Mouse (Mus musculus): Measurements from ENCODE around the gene Tnfaip8l2.
"Not testable (repeated sequence)": the region's sequence is repeated elsewhere in the genome, so short reads cannot be mapped to it uniquely, and the experiment has no call there.

The Tnfaip8l2 gene

GRCm38 (mm10) chr3:95159987-95160963, 18.1 kb upstream of the Tnfaip8l2 start, which contains the start of gene Sema6c:
TSS of gene Sema6c (plus strand) at chr3:95160457.
- DNase-seq (ENCODE audit: low read depth): peak; percentile 80

DNA sequence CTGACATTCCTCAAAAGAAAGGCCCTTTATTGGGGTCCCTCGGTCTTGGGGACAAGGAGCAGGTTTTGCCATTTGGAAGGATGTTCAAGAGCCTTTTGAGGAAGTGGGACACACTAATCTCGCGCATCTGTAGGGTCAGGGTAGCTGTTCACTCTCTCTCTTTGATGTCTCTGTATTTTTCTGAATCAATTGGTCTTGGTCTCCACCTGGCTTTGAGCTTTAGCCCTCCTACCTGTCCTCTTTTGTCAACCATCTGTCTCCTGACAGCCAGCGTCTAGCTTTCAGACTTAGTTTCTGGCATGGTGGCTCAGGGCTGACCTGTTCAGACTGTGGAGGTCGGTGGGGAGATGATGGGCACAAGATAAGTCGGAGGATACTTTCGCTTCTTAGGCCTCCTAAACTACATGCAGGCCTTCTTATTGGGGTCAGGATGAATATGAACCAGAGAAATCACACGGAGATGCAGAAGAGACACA, 17.4 kb upstream of the Tnfaip8l2 start:
- DNase-seq (ENCODE audit: low read depth): no peak

DNA sequence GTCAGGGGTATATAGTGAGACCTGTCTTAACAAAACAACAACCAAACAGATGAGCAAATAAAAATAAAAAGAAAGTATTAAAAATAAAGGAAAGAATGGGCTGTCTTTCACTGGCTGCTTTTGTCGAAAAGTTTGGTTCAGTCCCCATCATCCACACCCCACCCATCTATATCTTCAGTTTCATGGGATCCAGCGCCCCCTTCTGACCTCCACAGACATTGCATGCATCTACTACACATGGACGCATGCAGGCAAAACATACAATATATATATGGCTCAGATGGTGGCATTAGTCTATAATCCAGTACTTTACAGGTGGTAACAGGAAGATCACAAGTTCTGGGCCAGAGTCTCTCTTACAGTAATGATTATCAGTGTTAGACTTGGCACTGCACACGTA, 11.7 kb upstream of the Tnfaip8l2 start:
- DNase-seq (ENCODE audit: low read depth): peak; percentile 58

GRCm38 (mm10) chr3:95147924-95148323, 5.8 kb upstream of the Tnfaip8l2 start:
- no peak for DNase-seq (ENCODE audit: low read depth)

GRCm38 (mm10) chr3:95142617-95143011, 454 bp upstream of the Tnfaip8l2 start:
- peak; percentile 78 for DNase-seq (ENCODE audit: low read depth)

DNA sequence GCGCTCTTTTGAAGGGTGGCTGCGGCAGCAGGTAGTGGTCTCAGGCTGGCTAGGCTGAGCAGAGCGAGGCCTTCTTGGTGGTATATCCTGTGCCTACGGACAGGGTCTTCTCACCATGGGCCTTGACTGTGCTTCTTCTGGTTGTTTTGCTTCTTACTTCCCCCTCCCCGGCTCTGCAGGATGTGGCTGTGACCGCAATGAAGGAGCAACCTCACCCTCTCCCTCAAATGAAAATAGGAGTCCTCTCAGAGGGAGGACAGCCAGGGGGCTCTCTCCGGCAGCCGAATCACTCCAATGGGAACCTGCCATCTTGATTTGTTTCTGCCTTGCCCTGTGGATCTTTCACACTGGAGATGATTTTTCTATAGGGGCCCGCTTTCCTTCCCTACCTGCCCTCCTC, 686 bp downstream of the Tnfaip8l2 start:
- DNase-seq (ENCODE audit: low read depth): no peak

DNA sequence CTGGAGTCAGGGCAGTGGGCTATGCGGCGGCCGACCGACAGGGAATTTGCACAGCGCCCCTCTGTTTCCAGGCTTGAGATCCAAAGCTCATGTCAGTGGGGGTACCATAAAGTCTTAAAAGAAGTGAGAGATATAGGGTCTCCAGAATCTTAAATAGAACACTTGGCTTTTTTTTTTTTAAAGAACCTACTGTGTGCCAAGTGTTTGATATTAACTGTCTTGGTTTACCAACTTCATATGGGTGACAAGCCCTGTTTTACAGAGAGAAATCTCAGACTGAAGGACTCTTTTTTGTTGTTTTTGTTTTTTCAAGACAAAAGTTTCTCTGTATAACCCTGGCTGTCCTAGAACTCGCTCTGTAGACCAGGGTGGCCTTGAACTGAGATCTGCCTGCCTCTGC, 1.4 kb downstream of the Tnfaip8l2 start:
- no peak for DNase-seq (ENCODE audit: low read depth)

DNA sequence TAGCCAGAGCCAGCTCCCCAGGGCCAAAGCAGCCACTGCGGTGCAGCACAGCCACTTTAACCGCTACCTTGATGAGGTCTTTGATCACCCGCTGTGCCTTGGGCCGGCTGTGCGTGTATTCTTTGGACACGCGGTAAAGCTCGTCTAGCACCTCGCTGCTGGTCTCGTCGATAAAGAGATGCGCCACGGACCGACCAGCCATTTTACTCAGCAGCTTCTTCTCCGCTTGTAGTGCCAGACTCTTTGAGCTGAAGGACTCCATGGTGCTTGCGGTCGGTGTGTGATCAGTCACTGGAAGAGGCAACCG, 1.9 kb downstream of the Tnfaip8l2 start:
- DNase-seq (ENCODE audit: low read depth): no peak

GRCm38 (mm10) chr3:95139586-95140288, 2.4 kb downstream of the Tnfaip8l2 start:
- no peak for DNase-seq (ENCODE audit: low read depth)

GRCm38 (mm10) chr3:95136336-95136735, 5.8 kb downstream of the Tnfaip8l2 start:
- no peak for DNase-seq (ENCODE audit: low read depth)

DNA sequence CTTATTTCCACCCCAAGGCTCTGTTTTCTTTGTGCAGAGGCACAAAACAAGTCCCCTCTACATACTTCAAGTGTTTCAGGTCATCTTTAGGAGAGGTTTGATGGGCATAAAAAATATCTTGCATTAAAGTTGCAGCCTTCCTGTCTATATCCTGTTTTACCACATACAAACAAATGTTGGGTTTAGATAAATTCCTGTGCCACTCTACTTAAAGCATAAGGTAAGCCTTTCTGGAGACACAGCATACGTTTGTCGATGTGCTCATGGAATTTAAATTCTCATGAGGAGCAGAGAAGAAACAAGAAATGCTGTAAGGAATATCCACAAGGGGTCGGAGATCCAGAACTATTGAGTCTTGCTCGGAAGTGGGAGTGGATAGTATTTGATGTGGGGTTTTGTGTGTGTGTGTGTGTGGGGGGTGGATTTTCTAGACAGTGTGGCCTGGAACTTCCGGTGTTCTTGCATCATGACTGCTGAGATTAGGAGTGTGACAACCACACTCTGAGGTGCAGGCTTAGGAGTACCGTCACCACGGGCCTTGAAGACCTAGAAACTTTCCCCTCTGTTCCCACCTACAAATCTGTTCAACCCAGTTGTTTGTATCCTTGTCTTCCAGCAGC, 6.6 kb downstream of the Tnfaip8l2 start:
- no peak for DNase-seq (ENCODE audit: low read depth)

GRCm38 (mm10) chr3:95135023-95135422, 7.1 kb downstream of the Tnfaip8l2 start:
- no peak for DNase-seq (ENCODE audit: low read depth)

DNA sequence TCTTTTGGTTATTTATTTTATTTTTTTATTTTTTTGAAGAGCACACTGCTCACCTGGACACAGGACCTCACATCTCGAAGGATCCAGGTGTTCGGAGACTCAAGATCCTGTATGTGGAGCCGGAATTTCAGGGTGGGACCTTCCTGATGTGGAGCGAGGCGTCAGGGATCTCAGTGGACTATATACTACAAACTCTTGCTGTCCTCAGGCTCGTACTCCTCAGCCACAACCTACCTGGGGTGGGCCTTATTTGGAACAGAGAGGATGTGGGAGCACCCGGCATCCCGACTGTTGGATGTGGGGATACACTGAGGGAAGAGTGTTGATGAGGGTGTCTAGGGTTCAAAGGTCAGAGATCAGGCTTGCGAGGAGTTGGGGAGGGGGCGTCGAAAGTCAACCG, 8.0 kb downstream of the Tnfaip8l2 start:
- DNase-seq (ENCODE audit: low read depth): not testable (repeated sequence)

- DNase-seq (ENCODE audit: low read depth): peak; percentile 93
Observed at GRCm38 (mm10) chr3:95133680-95134101, 8.5 kb downstream of the Tnfaip8l2 start, which contains the start of the genes Scnm1 and Lysmd1. TSS of gene Scnm1 (minus strand) at chr3:95134011. TSS of gene Lysmd1 (plus strand) at chr3:95134088.

DNA sequence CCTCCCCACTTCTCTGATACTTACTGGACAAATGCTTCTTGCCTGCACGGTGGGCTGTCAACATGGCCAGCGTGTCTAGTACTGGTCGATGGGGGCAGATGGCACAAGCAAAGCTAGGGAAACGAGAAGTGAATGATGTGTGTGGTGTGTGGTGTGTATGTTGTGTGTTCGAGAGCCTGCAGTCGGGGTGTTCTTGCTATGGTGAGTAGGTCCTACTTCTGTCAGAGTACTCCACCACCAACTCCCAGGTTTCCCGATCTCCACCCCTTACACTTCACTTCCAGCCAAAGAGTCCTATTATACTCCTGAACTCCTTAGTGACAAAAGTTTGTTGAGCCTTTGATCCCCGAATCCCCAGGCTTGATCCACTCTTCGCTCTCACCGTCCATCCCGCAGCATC, 9.0 kb downstream of the Tnfaip8l2 start:
- DNase-seq (ENCODE audit: low read depth): no peak

DNA sequence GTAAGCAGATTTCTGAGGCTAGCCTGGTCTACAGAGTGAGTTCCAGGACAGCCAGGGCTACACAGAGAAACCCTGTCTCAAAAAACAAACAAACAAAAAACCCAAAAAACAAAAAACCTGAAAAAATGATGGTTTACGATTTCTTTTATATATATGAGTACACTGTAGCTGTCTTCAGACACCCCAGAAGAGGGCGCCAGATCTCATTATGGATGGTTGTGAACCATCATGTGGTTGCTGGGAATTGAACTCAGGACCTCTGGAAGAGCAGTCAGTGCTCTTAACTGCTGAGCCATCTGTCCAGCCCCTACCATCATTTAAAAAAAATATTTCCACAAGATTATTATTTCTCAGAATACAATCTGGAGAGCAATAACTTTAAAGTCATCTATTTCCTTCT, 9.8 kb downstream of the Tnfaip8l2 start:
- DNase-seq (ENCODE audit: low read depth): not testable (repeated sequence)

- no peak for DNase-seq (ENCODE audit: low read depth)
Observed at GRCm38 (mm10) chr3:95130081-95130480, 12.1 kb downstream of the Tnfaip8l2 start.

DNA sequence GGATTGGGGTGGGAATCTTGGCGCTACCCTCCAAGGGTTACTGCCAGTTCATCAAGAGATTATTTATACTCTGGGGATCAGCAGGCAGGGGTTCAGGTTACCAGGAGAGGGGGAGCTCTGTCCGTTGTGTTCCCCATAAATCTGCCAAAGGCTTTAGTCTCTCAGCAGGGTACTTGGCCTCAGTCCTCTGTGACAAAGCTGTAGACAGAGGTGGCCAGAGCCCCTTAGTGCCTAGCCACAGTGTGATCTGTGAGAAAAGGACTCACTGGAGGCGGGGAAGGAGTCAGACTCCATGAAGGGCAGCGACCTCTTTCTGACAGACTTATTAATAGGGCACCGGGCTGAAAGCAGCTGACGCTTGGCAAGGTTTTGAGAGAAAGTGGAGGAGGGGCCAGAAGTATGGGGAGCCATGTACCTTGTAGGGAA, 12.9 kb downstream of the Tnfaip8l2 start:
- no peak for DNase-seq (ENCODE audit: low read depth)

DNA sequence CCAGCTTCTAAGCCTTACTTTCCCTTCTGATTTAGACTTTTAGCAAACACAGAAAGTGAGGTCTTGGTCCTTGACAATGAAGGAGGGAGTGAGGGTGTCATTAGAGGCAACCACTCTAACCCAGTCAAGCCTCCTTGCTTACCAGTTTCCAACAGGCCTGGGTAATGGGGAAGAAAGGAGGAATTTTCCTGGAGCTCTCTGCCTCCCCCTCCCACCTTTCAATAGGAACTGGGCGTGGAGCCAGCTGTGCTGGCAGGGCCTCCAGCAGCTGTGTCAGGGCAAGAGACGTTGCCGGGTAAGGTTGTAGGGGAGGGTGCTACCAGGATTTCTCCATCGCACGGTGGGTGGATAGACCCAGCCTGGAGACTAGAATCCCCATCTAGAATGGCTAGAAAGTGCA, 17.2 kb downstream of the Tnfaip8l2 start:
- DNase-seq (ENCODE audit: low read depth): no peak

DNA sequence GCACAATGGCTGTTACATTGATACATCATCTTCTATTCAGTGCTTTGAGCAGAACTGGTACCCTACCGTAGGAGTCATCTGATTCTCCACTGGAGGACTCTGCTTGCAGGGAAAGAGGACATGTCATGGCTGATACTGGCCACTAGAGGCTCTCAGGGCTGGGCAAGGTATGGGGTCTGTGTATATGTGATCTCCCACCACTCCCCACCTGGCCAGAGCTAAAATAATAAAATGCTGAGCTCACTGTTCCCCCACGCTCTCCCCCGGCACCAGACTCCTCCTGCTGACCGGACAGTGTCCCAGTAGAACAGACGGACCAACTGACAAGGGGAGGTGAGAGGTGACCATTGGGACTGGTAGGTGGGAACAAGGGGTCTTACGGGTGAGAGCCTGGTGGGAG, 17.9 kb downstream of the Tnfaip8l2 start, which contains the start of gene Tmod4:
Gene Tmod4 (plus strand): TSS at position 231 of the 400 bp plus-strand sequence.
- no peak for DNase-seq (ENCODE audit: low read depth)

DNA sequence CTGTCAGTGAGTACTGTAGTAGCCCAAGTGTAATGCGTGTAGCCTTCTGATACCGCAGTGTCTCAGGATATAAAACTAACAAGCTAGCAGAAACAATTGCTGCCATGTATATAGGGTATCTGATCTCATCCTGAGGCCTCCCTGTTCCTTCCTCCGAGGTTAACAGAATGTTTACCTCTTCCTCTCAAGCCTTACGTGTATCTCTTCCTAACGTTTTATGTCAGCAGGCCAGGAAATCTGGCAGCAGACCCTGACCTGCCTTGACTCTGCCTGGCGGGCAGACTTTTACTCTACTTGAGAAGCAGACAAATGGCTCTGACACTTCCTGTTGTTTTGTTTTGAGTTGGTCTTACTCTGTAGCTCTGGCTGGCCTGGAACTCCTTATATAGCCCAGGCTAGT, 20.6 kb downstream of the Tnfaip8l2 start:
- DNase-seq (ENCODE audit: low read depth): no peak

GRCm38 (mm10) chr3:95117751-95118150, 24.4 kb downstream of the Tnfaip8l2 start:
- DNase-seq (ENCODE audit: low read depth): no peak

Measured in c-Kit-positive CD71-positive TER-119-negative erythroid progenitor cells, embryonic 14.5 days (primary cell).